Mouse (Mus musculus) c-Kit-positive CD71-negative TER-119-negative erythroid progenitor cells, embryonic 14.5 days (primary cell): Measurements from ENCODE around the gene Tipin.

Experiments used
- DNase-seq: peaks from one replicate; pipeline ENCODE4 v3.0.0-alpha.2; 2013; ENCODE audit warnings: low read depth

The Tipin gene

GRCm38 (mm10) chr9:64345931-64346330 is 64.5 kb downstream of the Tipin start:
- DNase-seq = no peak

GRCm38 (mm10) chr9:64347377-64347776 is 66.0 kb downstream of the Tipin start:
- DNase-seq = no peak

GRCm38 (mm10) chr9:64349490-64349889 is 68.1 kb downstream of the Tipin start:
- DNase-seq = no peak

GRCm38 (mm10) chr9:64351191-64351590 is 69.8 kb downstream of the Tipin start:
- DNase-seq = no peak
